Mouse (Mus musculus) intestine, embryonic 14.5 days (tissue): ENCODE measurements around the gene Cyp2j8. TPM values are rescaled to one million over a fixed set of nuclear protein-coding genes. Genes with fewer than 3 reads are reported as not detected.

ENCODE experiments used
- polyA plus RNA-seq: library from polyadenylated mRNA; unstranded; fragments of >200 nt; fragmentation: Nextera tagmentation; extraction: Ambion mirVana; gene quantifications from 2 replicates; pipeline ENCODE4 v1.2.1, GENCODE M21; 2014

Cyp2j8 gene
- polyA plus RNA-seq, 1 experiment from 2014 or later = not detected

Other genes with a start within 250 kb of the Cyp2j8 start
- not detected in 2 replicates for gene Cyp2j11, start 158.7 kb downstream of the Cyp2j8 start, polyA plus RNA-seq
- gene Cyp2j6, start 46.3 kb upstream of the Cyp2j8 start, polyA plus RNA-seq = 10.3 and 10.7 TPM in 2 replicates
- 2.9 and 4.1 TPM in 2 replicates for gene Cyp2j9, start 84.2 kb upstream of the Cyp2j8 start, polyA plus RNA-seq
- gene Cyp2j5, start 156.8 kb upstream of the Cyp2j8 start, polyA plus RNA-seq = not detected in 2 replicates